Mouse (Mus musculus) lung, postnatal 0 days (tissue): ENCODE results near the gene Nsun3.

Source experiments
- CTCF ChIP-seq: IDR thresholded peaks from 2 replicates; pipeline ENCODE4 v1.5.1; 2016; ENCODE audit warnings: antibody characterized with exemption, mild to moderate bottlenecking
- EP300 ChIP-seq: IDR thresholded peaks from 2 replicates; pipeline ENCODE4 v1.6.1; 2016; ENCODE audit warnings: antibody characterized with exemption, mild to moderate bottlenecking, control low read depth

DNA sequence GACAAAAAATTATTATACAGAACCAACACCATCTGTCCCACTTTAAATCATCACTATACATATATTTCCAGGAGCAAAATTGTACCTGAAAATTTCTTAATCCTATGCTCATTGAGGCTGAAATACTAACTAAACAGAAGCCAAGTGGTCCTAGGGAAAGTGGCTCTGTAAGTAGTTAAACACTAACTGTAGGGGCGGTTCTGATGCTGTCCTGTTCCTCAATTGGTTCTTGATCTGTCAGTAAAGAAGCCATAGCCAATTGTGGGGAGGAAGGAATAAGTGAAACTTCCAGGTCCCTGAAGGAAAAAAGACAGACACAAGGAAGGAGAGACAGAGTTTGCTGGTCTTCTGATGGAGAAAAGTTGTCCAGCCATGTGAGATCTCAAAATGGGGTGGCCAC lies 52.3 kb downstream of the Nsun3 start:
- TF ChIP-seq CTCF (no peak), EP300 (no peak)
